Mouse (Mus musculus): ENCODE measurements around the gene Rnase12. TPM values are rescaled to one million over a fixed set of nuclear protein-coding genes. Genes with fewer than 3 reads are reported as not detected.

Rnase12 gene
- polyA plus RNA-seq, 1 experiment from 2014 or later = not detected

- Histone ChIP-seq H3K27ac (ENCODE audit: low read depth, low read length) (no peak within 1 kb of the TSS), H3K9ac (replicated peaks; ENCODE audit: low read depth, low read length) (no peak within 1 kb of the TSS), H3K27me3 (ENCODE audit: control insufficient read depth, insufficient read depth, low read length) (no peaks in the 10 kb centered on the region), H3K4me3 (ENCODE audit: low read depth, low read length) (no peak within 1 kb of the TSS), H3K4me1 (ENCODE audit: control insufficient read depth, insufficient read depth, low read length) (no peaks in the 10 kb centered on the region), H3K36me3 (ENCODE audit: control insufficient read depth, insufficient read depth, low read length) (no peaks in the 10 kb centered on the region), H3K9me3 (ENCODE audit: control insufficient read depth, low read length) (no peaks in the 10 kb centered on the region), H3K4me2 (ENCODE audit: low read depth, low read length) (no peak within 1 kb of the TSS)
- no peak for ATAC-seq (ENCODE audit: low read depth)
- WGBS = 67% methylated on average over 6 of the region's 6 CpGs
Observed at GRCm38 (mm10) chr14:51041769-51042168, 15.7 kb downstream of the Rnase12 start, which contains the start of gene Rnase9. Rnase9 (minus strand) TSS chr14:51041869.

GRCm38 (mm10) chr14:51036214-51036613 lies 21.2 kb downstream of the Rnase12 start:
- H3K9ac ChIP-seq (replicated peaks; ENCODE audit: low read depth, low read length) = no peak overlapping the region
- no peaks in the 10 kb centered on the region for H3K27me3 ChIP-seq (ENCODE audit: control insufficient read depth, insufficient read depth, low read length)
- no peak overlapping the region for H3K4me3 ChIP-seq (ENCODE audit: low read depth, low read length)
- H3K4me2 ChIP-seq (ENCODE audit: low read depth, low read length) = no peak overlapping the region
- no peak overlapping the region for H3K27ac ChIP-seq (ENCODE audit: low read depth, low read length)
- H3K4me1 ChIP-seq (ENCODE audit: control insufficient read depth, insufficient read depth, low read length) = no peaks in the 10 kb centered on the region
- 87% methylated on average over 4 of the region's 4 CpGs for WGBS
- ATAC-seq (ENCODE audit: low read depth) = no peak
- H3K36me3 ChIP-seq (ENCODE audit: control insufficient read depth, insufficient read depth, low read length) = no peaks in the 10 kb centered on the region
- H3K9me3 ChIP-seq (ENCODE audit: control insufficient read depth, low read length) = no peaks in the 10 kb centered on the region

- Histone ChIP-seq H3K27ac (ENCODE audit: low read depth, low read length) (no peak overlapping the region), H3K27me3 (ENCODE audit: control insufficient read depth, insufficient read depth, low read length) (no peaks in the 10 kb centered on the region), H3K4me3 (ENCODE audit: low read depth, low read length) (no peak overlapping the region), H3K4me1 (ENCODE audit: control insufficient read depth, insufficient read depth, low read length) (no peaks in the 10 kb centered on the region), H3K9me3 (ENCODE audit: control insufficient read depth, low read length) (no peaks in the 10 kb centered on the region), H3K4me2 (ENCODE audit: low read depth, low read length) (no peak overlapping the region), H3K36me3 (ENCODE audit: control insufficient read depth, insufficient read depth, low read length) (no peaks in the 10 kb centered on the region), H3K9ac (replicated peaks; ENCODE audit: low read depth, low read length) (no peak overlapping the region)
- ATAC-seq (ENCODE audit: low read depth) = no peak
- WGBS = 40% methylated on average over 1 of the region's 1 CpGs
Observed at GRCm38 (mm10) chr14:51035206-51035605, 22.3 kb downstream of the Rnase12 start.

GRCm38 (mm10) chr14:51027387-51028155 lies 29.9 kb downstream of the Rnase12 start:
- H3K9ac ChIP-seq (replicated peaks; ENCODE audit: low read depth, low read length) = no peak overlapping the region
- H3K36me3 ChIP-seq (ENCODE audit: control insufficient read depth, insufficient read depth, low read length) = no peaks in the 10 kb centered on the region
- no peak overlapping the region for H3K4me2 ChIP-seq (ENCODE audit: low read depth, low read length)
- H3K4me1 ChIP-seq (ENCODE audit: control insufficient read depth, insufficient read depth, low read length) = no peaks in the 10 kb centered on the region
- no peak overlapping the region for H3K27ac ChIP-seq (ENCODE audit: low read depth, low read length)
- no peak overlapping the region for H3K4me3 ChIP-seq (ENCODE audit: low read depth, low read length)
- 56% methylated on average over 3 of the region's 3 CpGs for WGBS
- ATAC-seq (ENCODE audit: low read depth) = no peak
- no peaks in the 10 kb centered on the region for H3K9me3 ChIP-seq (ENCODE audit: control insufficient read depth, low read length)
- H3K27me3 ChIP-seq (ENCODE audit: control insufficient read depth, insufficient read depth, low read length) = no peaks in the 10 kb centered on the region

- WGBS = 37% methylated on average over 5 of the region's 5 CpGs
- no peak overlapping the region for H3K27ac ChIP-seq (ENCODE audit: low read depth, low read length)
- H3K9ac ChIP-seq (replicated peaks; ENCODE audit: low read depth, low read length) = no peak overlapping the region
- H3K36me3 ChIP-seq (ENCODE audit: control insufficient read depth, insufficient read depth, low read length) = no peaks in the 10 kb centered on the region
- no peaks in the 10 kb centered on the region for H3K4me1 ChIP-seq (ENCODE audit: control insufficient read depth, insufficient read depth, low read length)
- no peak overlapping the region for H3K4me3 ChIP-seq (ENCODE audit: low read depth, low read length)
- no peaks in the 10 kb centered on the region for H3K27me3 ChIP-seq (ENCODE audit: control insufficient read depth, insufficient read depth, low read length)
- H3K9me3 ChIP-seq (ENCODE audit: control insufficient read depth, low read length) = no peaks in the 10 kb centered on the region
- ATAC-seq (ENCODE audit: low read depth) = peak; percentile 76
- no peak overlapping the region for H3K4me2 ChIP-seq (ENCODE audit: low read depth, low read length)
Observed at GRCm38 (mm10) chr14:51026391-51027133, 30.9 kb downstream of the Rnase12 start.

- WGBS = 81% methylated on average over 1 of the region's 1 CpGs
- H3K27me3 ChIP-seq (ENCODE audit: control insufficient read depth, insufficient read depth, low read length) = no peaks in the 10 kb centered on the region
- H3K4me1 ChIP-seq (ENCODE audit: control insufficient read depth, insufficient read depth, low read length) = no peaks in the 10 kb centered on the region
- H3K4me3 ChIP-seq (ENCODE audit: low read depth, low read length) = no peak overlapping the region
- no peaks in the 10 kb centered on the region for H3K36me3 ChIP-seq (ENCODE audit: control insufficient read depth, insufficient read depth, low read length)
- ATAC-seq (ENCODE audit: low read depth) = no peak
- no peak overlapping the region for H3K4me2 ChIP-seq (ENCODE audit: low read depth, low read length)
- H3K27ac ChIP-seq (ENCODE audit: low read depth, low read length) = no peak overlapping the region
- no peaks in the 10 kb centered on the region for H3K9me3 ChIP-seq (ENCODE audit: control insufficient read depth, low read length)
- no peak overlapping the region for H3K9ac ChIP-seq (replicated peaks; ENCODE audit: low read depth, low read length)
Observed at GRCm38 (mm10) chr14:51024820-51025219, 32.6 kb downstream of the Rnase12 start.

GRCm38 (mm10) chr14:51023457-51023856 lies 34.0 kb downstream of the Rnase12 start:
- Histone ChIP-seq H3K4me1 (ENCODE audit: control insufficient read depth, insufficient read depth, low read length) (no peaks in the 10 kb centered on the region), H3K4me3 (ENCODE audit: low read depth, low read length) (no peak overlapping the region), H3K36me3 (ENCODE audit: control insufficient read depth, insufficient read depth, low read length) (no peaks in the 10 kb centered on the region), H3K9me3 (ENCODE audit: control insufficient read depth, low read length) (no peaks in the 10 kb centered on the region), H3K9ac (replicated peaks; ENCODE audit: low read depth, low read length) (no peak overlapping the region), H3K27me3 (ENCODE audit: control insufficient read depth, insufficient read depth, low read length) (no peaks in the 10 kb centered on the region), H3K27ac (ENCODE audit: low read depth, low read length) (no peak overlapping the region), H3K4me2 (ENCODE audit: low read depth, low read length) (no peak overlapping the region)
- ATAC-seq (ENCODE audit: low read depth) = no peak
- 90% methylated on average over 4 of the region's 4 CpGs for WGBS

- H3K4me2 ChIP-seq (ENCODE audit: low read depth, low read length) = no peak overlapping the region
- no peak overlapping the region for H3K9ac ChIP-seq (replicated peaks; ENCODE audit: low read depth, low read length)
- H3K27ac ChIP-seq (ENCODE audit: low read depth, low read length) = no peak overlapping the region
- H3K4me1 ChIP-seq (ENCODE audit: control insufficient read depth, insufficient read depth, low read length) = no peaks in the 10 kb centered on the region
- no peak for ATAC-seq (ENCODE audit: low read depth)
- WGBS = 78% methylated on average over 3 of the region's 3 CpGs
- no peaks in the 10 kb centered on the region for H3K36me3 ChIP-seq (ENCODE audit: control insufficient read depth, insufficient read depth, low read length)
- H3K27me3 ChIP-seq (ENCODE audit: control insufficient read depth, insufficient read depth, low read length) = no peaks in the 10 kb centered on the region
- H3K4me3 ChIP-seq (ENCODE audit: low read depth, low read length) = no peak overlapping the region
- no peaks in the 10 kb centered on the region for H3K9me3 ChIP-seq (ENCODE audit: control insufficient read depth, low read length)
Observed at GRCm38 (mm10) chr14:51017256-51017655, 40.2 kb downstream of the Rnase12 start.

- no peaks in the 10 kb centered on the region for H3K9me3 ChIP-seq (ENCODE audit: control insufficient read depth, low read length)
- no peak for ATAC-seq (ENCODE audit: low read depth)
- H3K36me3 ChIP-seq (ENCODE audit: control insufficient read depth, insufficient read depth, low read length) = no peaks in the 10 kb centered on the region
- no peak overlapping the region for H3K4me3 ChIP-seq (ENCODE audit: low read depth, low read length)
- H3K4me2 ChIP-seq (ENCODE audit: low read depth, low read length) = no peak overlapping the region
- no peaks in the 10 kb centered on the region for H3K27me3 ChIP-seq (ENCODE audit: control insufficient read depth, insufficient read depth, low read length)
- no peak overlapping the region for H3K27ac ChIP-seq (ENCODE audit: low read depth, low read length)
- no peak overlapping the region for H3K9ac ChIP-seq (replicated peaks; ENCODE audit: low read depth, low read length)
- no peaks in the 10 kb centered on the region for H3K4me1 ChIP-seq (ENCODE audit: control insufficient read depth, insufficient read depth, low read length)
Observed at GRCm38 (mm10) chr14:51015780-51016179, 41.7 kb downstream of the Rnase12 start.
